Mouse (Mus musculus) lung, embryonic 16.5 days (tissue): Measurements from ENCODE around the gene Mageb16. TPM values are rescaled to one million over a fixed set of nuclear protein-coding genes. Genes with fewer than 3 reads are reported as not detected.

Experiments
- ATAC-seq: fragments of 200-750 bp; cut with Nextera tagmentation; 2 replicates; pipeline ENCODE4 v1.8.0; 2017; ENCODE audit warnings: low read depth, mild to moderate bottlenecking, moderate library complexity
- H3K27ac ChIP-seq: fragments of 300-500 bp; sonication (generic); 2 replicates; pipeline ENCODE4 v1.5.1; 2014; ENCODE audit warnings: mild to moderate bottlenecking, control low read depth, low read length
- H3K27me3 ChIP-seq: fragments of 300-500 bp; sonication (generic); 2 replicates; pipeline ENCODE4 v1.6.1; 2014; ENCODE audit warnings: low read depth, low read length, mixed read lengths; ENCODE audit not compliant: control insufficient read depth, insufficient read depth
- H3K36me3 ChIP-seq: fragments of 300-500 bp; sonication (generic); 2 replicates; pipeline ENCODE4 v1.6.1; 2014; ENCODE audit warnings: low read length; ENCODE audit not compliant: control insufficient read depth, insufficient read depth
- H3K4me1 ChIP-seq: fragments of 300-500 bp; sonication (generic); replicated peaks from 2 replicates; pipeline ENCODE4 v1.6.1; 2014; ENCODE audit warnings: low read length, mixed read lengths; ENCODE audit not compliant: control insufficient read depth, insufficient read depth
- H3K4me2 ChIP-seq: fragments of 300-500 bp; sonication (generic); 2 replicates; pipeline ENCODE4 v1.6.1; 2014; ENCODE audit warnings: low read depth, low read length, control low read depth
- H3K4me3 ChIP-seq: fragments of 300-500 bp; sonication (generic); 2 replicates; pipeline ENCODE4 v1.5.1; 2014; ENCODE audit warnings: mild to moderate bottlenecking, low read length, control low read depth
- H3K9ac ChIP-seq: fragments of 300-500 bp; sonication (generic); 2 replicates; pipeline ENCODE4 v1.6.1; 2014; ENCODE audit warnings: low read length, control low read depth
- H3K9me3 ChIP-seq: fragments of 300-500 bp; sonication (generic); 2 replicates; pipeline ENCODE4 v1.6.1; 2016; ENCODE audit warnings: low read length; ENCODE audit not compliant: control insufficient read depth
- WGBS: fragments of 180-500 bp; shearing (Covaris S2); extraction: QIAGEN DNeasy Blood & Tissue Kit; methylation state at CpG from one replicate; pipeline ENCODE4 v1.1.7; 2014; 5-methylcytosine and 5-hydroxymethylcytosine counted together
- polyA plus RNA-seq: library from polyadenylated mRNA; unstranded; fragments of >200 nt; fragmentation: Nextera tagmentation; extraction: Ambion mirVana; gene quantifications from 2 replicates; pipeline ENCODE4 v1.2.1, GENCODE M21; 2015

Mageb16 gene
- polyA plus RNA-seq, result not detected in 2 replicates

DNA sequence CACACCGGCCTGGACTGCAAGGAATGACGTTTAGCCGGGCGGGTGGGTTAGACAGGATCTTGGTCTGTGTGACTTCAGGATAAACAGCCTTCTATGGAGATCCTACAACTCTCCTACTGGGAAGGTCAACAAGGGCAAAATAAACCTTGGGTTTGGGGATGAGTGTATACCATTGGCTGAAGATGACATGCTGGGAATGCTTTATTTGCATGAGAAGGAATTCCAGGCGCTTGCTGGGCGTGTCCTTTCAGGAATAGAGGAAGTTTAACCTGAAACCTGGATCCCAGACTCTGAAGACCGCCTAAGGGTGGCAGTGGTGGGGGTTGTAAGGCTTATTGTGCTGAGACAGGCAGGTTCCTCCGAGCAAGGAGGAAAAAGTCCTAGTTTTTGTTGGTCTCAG, at the start of gene Mageb16:
Gene Mageb16, minus strand, starts transcription at position 25 of the 400 bp plus-strand sequence.
- no peak within 1 kb of the TSS for H3K4me3 ChIP-seq
- no peak within 1 kb of the TSS for H3K4me2 ChIP-seq
- no peaks in the 10 kb centered on the region for H3K9me3 ChIP-seq
- H3K9ac ChIP-seq, result no peak within 1 kb of the TSS
- WGBS, result 51% methylated on average over 8 of the region's 8 CpGs
- H3K4me1 ChIP-seq, result no peaks in the 10 kb centered on the region
- H3K36me3 ChIP-seq, result no peaks in the 10 kb centered on the region
- no peak for ATAC-seq
- H3K27ac ChIP-seq, result no peak within 1 kb of the TSS
- no peaks in the 10 kb centered on the region for H3K27me3 ChIP-seq

GRCm38 (mm10) chrX:79651091-79651490, 20.1 kb downstream of the Mageb16 start:
- no peak overlapping the region for H3K27ac ChIP-seq
- H3K4me1 ChIP-seq, result no peaks in the 10 kb centered on the region
- no peaks in the 10 kb centered on the region for H3K36me3 ChIP-seq
- ATAC-seq, result no peak
- 21% methylated on average over 2 of the region's 2 CpGs for WGBS
- H3K27me3 ChIP-seq, result no peaks in the 10 kb centered on the region
- H3K4me3 ChIP-seq, result no peak overlapping the region
- no peak overlapping the region for H3K4me2 ChIP-seq
- no peak overlapping the region for H3K9ac ChIP-seq
- H3K9me3 ChIP-seq, result no peaks in the 10 kb centered on the region

- Histone ChIP-seq H3K27ac (no peak overlapping the region), H3K4me1 (no peaks in the 10 kb centered on the region), H3K27me3 (no peaks in the 10 kb centered on the region), H3K9me3 (no peaks in the 10 kb centered on the region), H3K4me2 (no peak overlapping the region), H3K9ac (no peak overlapping the region), H3K4me3 (no peak overlapping the region), H3K36me3 (no peaks in the 10 kb centered on the region)
- no peak for ATAC-seq
- 84% methylated on average over 15 of the region's 15 CpGs for WGBS
Measured at GRCm38 (mm10) chrX:79635396-79635795, 35.8 kb downstream of the Mageb16 start.

DNA sequence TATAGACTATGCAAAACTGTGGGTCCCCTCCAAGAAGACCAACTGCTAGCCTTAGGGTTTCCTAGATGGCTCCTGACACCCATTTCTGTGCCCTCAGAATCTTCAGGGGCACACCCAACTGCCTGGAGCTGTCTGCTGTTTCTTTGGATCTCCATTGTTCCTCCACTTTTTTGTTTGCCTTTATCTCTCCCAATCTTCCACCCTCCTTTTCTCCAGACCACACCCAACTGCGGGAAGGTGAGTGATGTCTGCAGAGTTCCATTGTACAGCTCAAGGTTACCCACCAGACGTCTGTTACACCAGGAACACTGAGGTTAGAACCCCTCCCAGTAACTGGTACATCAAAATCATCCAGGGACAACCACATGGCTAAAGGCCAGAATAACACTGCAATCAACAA, 64.8 kb downstream of the Mageb16 start:
- 56% methylated on average over 2 of the region's 2 CpGs for WGBS
- Histone ChIP-seq H3K27me3 (no peaks in the 10 kb centered on the region), H3K9ac (no peak overlapping the region), H3K4me1 (no peaks in the 10 kb centered on the region), H3K36me3 (no peaks in the 10 kb centered on the region), H3K27ac (no peak overlapping the region), H3K4me2 (no peak overlapping the region), H3K4me3 (no peak overlapping the region), H3K9me3 (no peaks in the 10 kb centered on the region)
- no peak for ATAC-seq

Other genes starting within 250 kb of the Mageb16 start
- 0.91 and 1.3 TPM in 2 replicates for gene Gm7173, start 154.2 kb downstream of the Mageb16 start, polyA plus RNA-seq